Mouse (Mus musculus): ENCODE results near the gene Cacul1.

Gene Cacul1

DNA sequence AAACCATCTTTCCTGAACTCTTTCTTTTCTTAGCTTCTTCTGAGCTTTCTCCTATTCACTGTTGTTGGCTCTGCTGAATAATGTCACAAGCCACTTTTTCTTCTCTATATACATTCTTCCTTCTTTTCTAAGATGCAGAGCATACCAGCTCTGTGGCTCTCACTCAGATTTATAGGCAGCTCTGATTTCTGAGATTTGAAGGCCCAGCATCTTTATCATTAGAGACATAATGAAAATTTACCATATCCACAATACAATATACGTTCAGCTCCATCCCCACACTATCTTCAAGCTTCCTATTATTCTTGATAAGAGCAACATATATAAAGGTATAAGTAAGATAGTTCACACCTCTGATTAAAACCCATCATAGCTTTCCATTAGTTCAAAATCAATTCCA, 50.7 kb downstream of the Cacul1 start:
- DNase-seq (ENCODE audit: low spot score in 2 of 2), result no peak

GRCm38 (mm10) chr19:60529302-60529701, 51.5 kb downstream of the Cacul1 start:
- no peak for DNase-seq (ENCODE audit: low spot score in 2 of 2)

- no peak for DNase-seq (ENCODE audit: low spot score in 2 of 2)
Measured at GRCm38 (mm10) chr19:60528602-60529001, 52.2 kb downstream of the Cacul1 start.

- DNase-seq (ENCODE audit: low spot score in 2 of 2), result no peak
Measured at GRCm38 (mm10) chr19:60526876-60527275, 53.9 kb downstream of the Cacul1 start.

GRCm38 (mm10) chr19:60525086-60525485, 55.7 kb downstream of the Cacul1 start:
- no peak for DNase-seq (ENCODE audit: low spot score in 2 of 2)

DNA sequence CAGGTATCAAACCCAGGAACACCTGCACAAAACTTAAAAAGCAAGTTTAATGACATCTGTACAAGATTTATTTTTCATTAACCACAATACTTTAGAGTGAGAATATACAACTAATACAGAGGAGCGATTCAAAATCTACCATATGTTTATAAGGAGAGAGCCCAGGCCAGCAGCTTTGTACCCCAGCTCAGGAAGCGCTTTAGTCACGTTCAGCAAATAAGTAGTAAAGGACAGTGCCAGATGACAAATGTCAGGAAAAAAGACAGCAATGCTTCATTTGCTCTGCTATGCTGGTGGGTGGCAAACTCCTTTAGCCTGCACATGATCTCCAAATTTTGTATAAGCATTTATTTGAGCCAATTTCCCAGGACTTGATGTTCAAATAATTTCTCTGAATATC, 56.1 kb downstream of the Cacul1 start:
- DNase-seq (ENCODE audit: low spot score in 2 of 2), result no peak

DNA sequence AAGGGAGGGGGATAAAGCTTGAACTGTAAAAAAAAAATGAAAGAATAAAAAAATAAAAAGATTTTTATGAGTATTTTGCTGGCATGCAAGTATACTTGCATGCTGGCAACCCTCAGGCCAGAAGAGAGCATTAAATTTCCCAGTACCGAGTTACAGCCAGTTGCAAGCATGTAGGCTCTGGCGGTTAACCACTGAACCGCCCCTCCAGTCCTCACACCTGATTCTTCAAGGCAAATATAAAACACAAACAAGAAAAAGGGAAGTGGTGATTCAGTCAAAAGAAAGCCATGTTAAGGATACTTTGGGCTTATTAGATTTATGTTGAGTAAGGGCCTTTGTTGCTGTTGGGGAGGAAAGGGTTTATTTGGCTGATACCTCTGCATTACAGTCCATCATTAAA, 60.7 kb downstream of the Cacul1 start:
- DNase-seq (ENCODE audit: low spot score in 2 of 2), result no peak

DNA sequence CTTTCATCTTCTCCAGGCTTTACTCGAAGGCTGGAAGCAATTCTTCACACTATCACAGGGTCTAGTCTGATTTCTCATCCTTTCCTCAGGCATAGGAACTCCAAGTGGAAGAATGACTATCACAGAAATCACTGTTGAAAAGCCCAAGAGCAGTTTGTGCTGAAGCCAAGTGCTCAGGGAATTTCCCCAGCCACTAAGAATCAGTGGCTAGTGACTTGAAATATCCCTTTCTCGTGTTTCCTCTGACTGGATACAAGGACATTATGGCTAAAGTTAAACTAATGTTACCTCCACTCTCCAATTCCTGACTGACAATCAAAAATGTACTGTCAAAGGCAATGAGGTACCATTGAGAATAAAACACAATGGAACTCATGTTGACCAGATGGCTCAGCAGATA, 65.8 kb downstream of the Cacul1 start:
- no peak for DNase-seq (ENCODE audit: low spot score in 2 of 2)

DNA sequence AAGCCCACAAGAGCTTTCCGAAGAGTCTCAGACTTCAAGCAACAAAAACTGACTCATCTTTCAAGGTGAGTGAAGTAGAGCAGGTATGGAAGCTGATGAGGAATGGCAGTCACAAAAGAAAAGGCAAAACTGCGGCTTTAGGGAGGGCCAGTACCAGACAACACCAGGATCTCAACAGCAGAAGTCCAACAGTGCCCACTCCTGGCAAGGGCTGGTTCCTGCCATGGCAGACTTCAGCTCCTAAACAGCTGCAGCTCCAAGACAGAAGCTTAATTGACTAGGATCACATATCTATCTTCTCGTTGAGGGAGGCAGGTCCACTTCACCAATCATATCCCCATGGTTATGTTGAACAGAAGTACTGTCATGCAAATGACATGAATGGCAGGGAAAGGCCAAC, 67.4 kb downstream of the Cacul1 start:
- no peak for DNase-seq (ENCODE audit: low spot score in 2 of 2)

- DNase-seq (ENCODE audit: low spot score in 2 of 2), result no peak
Measured at GRCm38 (mm10) chr19:60500209-60500608, 80.6 kb downstream of the Cacul1 start.

DNA sequence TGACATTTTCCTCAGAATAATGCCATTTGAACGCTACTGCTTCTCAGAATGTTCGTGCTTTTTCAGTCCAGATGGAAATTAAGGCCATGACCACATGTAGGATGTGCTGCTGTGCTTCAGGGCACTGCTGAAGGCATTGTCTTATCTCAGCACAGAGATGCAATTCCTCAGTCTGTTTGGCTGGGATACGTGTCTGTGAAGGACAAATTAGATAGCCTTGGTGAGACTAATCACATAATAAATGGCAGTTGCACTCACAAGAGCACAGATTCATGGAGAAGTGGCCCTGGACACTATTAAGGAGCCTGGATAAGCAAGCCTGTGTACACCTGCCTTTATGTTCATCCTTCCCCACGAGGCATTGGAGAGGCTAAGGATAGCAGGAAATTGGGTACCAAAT, 83.7 kb downstream of the Cacul1 start:
- DNase-seq (ENCODE audit: low spot score in 2 of 2), result no peak

GRCm38 (mm10) chr19:60495772-60496171, 85.1 kb downstream of the Cacul1 start:
- DNase-seq (ENCODE audit: low spot score in 2 of 2), result no peak

- DNase-seq (ENCODE audit: low spot score in 2 of 2), result no peak
Measured at GRCm38 (mm10) chr19:60489566-60489965, 91.3 kb downstream of the Cacul1 start.

DNA sequence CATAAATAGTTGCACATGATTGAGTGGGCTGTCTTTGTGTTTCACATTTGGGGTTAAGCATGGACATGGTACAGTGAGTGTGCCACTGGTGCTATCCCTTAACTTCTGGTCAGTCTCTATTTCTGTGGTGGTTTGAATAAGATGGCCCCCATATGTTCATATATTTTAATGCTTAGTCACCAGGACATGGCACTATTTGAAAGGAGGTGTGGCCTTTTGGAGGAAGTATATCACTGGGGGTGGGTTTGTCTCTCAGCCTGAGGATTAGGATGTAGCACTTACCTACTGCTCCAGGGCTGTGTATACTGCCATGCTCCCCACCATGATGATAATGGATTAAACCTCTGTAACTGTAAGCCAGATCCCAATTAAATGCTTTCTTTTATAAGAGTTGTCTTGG, 95.6 kb downstream of the Cacul1 start:
- no peak for DNase-seq (ENCODE audit: low spot score in 2 of 2)

- no peak for DNase-seq (ENCODE audit: low spot score in 2 of 2)
Measured at GRCm38 (mm10) chr19:60478859-60479258, 102.0 kb downstream of the Cacul1 start.

DNA sequence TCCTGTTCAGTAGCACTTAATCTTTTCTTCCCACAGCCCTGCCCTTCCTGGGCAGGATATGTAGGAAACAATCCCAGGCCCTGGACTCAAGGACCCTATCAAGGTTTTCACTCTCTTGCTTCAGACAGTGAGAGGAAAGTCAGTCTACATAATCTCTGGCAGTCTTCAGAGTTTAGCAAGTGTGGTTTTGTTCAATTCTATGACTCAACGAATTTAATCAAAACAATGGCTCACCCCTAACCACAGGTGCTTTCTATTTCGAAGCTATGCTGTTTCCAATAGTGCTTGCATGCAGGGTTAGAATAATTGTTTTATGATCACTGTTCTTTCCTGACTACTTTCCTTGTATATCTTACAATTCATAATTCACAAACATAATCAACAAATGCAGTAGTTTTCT, 103.0 kb downstream of the Cacul1 start:
- DNase-seq (ENCODE audit: low spot score in 2 of 2), result no peak
